Mouse (Mus musculus) myocyte (in vitro differentiated cells): ENCODE measurements around the gene Vmo1. TPM values are rescaled to one million over a fixed set of nuclear protein-coding genes. Genes with fewer than 3 reads are reported as not detected.

Experiments
- H3K27me3 ChIP-seq: one replicate; pipeline ENCODE4 v1.6.1; 2011; ENCODE audit not compliant: control insufficient read depth, insufficient read depth, insufficient read length
- H3K36me3 ChIP-seq: one replicate; pipeline ENCODE4 v1.6.1; 2011; ENCODE audit not compliant: control insufficient read depth, insufficient read depth
- H3K4me2 ChIP-seq: one replicate; pipeline ENCODE4 v1.6.1; 2011; ENCODE audit warnings: low read depth, control low read depth
- H3K4me3 ChIP-seq: one replicate; pipeline ENCODE4 v1.5.1; 2011; ENCODE audit warnings: mild to moderate bottlenecking, control low read depth, moderate library complexity
- H3K79me2 ChIP-seq: one replicate; pipeline ENCODE4 v1.6.1; 2011; ENCODE audit not compliant: control insufficient read depth, insufficient read depth
- H3ac ChIP-seq: one replicate; pipeline ENCODE4 v1.6.1; 2011; ENCODE audit not compliant: control insufficient read depth, insufficient read length
- CEBPB ChIP-seq: IDR thresholded peaks from 2 replicates; pipeline ENCODE4 v1.6.1; 2011; ENCODE audit warnings: mild to moderate bottlenecking, moderate library complexity; ENCODE audit not compliant: poor library complexity, insufficient read depth, severe bottlenecking
- E2F4 ChIP-seq: IDR thresholded peaks from one replicate; pipeline ENCODE4 v1.6.1; 2011; ENCODE audit warnings: mild to moderate bottlenecking, control low read depth, moderate library complexity; ENCODE audit not compliant: insufficient read depth
- MAX ChIP-seq: IDR thresholded peaks from one replicate; pipeline ENCODE4 v1.6.1; 2011; ENCODE audit warnings: low read depth, mild to moderate bottlenecking, control low read depth
- MYOD1 ChIP-seq, 3 experiments: IDR thresholded peaks; one replicate each; pipeline ENCODE4 v1.6.1; 2011; ENCODE audit warnings: control low read depth in 2 of 3, low read depth in 2 of 3, mild to moderate bottlenecking in 2 of 3, moderate library complexity in 1 of 3; ENCODE audit not compliant: insufficient read length in 2 of 3, control insufficient read depth in 1 of 3
- MYOG ChIP-seq, 3 experiments: IDR thresholded peaks; one replicate each; pipeline ENCODE4 v1.6.1; 2011; ENCODE audit warnings: control low read depth in 2 of 3, low read depth in 2 of 3, mild to moderate bottlenecking in 2 of 3; ENCODE audit not compliant: insufficient read length in 2 of 3, control insufficient read depth in 1 of 3, insufficient read depth in 1 of 3
- POLR2A ChIP-seq: IDR thresholded peaks from one replicate; pipeline ENCODE4 v1.6.1; 2011; ENCODE audit warnings: low read depth, mild to moderate bottlenecking, control low read depth, moderate library complexity; ENCODE audit not compliant: insufficient read length
- POLR2AphosphoS2 ChIP-seq: IDR thresholded peaks from one replicate; pipeline ENCODE4 v1.6.1; 2011; ENCODE audit warnings: low read depth, control low read depth; ENCODE audit not compliant: insufficient read length
- REST ChIP-seq: IDR thresholded peaks from one replicate; pipeline ENCODE4 v1.6.1; 2011; ENCODE audit warnings: mild to moderate bottlenecking, control low read depth, moderate library complexity; ENCODE audit not compliant: insufficient read depth, insufficient read length
- SRF ChIP-seq: IDR thresholded peaks from one replicate; pipeline ENCODE4 v1.6.1; 2011; ENCODE audit warnings: low read depth; ENCODE audit not compliant: control insufficient read depth, insufficient read length
- TCF12 ChIP-seq: IDR thresholded peaks from one replicate; pipeline ENCODE4 v1.6.1; 2011; ENCODE audit warnings: mild to moderate bottlenecking, control low read depth; ENCODE audit not compliant: poor library complexity, insufficient read depth, severe bottlenecking
- TCF3 ChIP-seq: IDR thresholded peaks from one replicate; pipeline ENCODE4 v1.6.1; 2011; ENCODE audit warnings: low read depth, control low read depth; ENCODE audit not compliant: insufficient read length
- USF1 ChIP-seq: IDR thresholded peaks from one replicate; pipeline ENCODE4 v1.6.1; 2011; ENCODE audit warnings: low read depth, mild to moderate bottlenecking, control low read depth, moderate library complexity
- polyA plus RNA-seq: library from polyadenylated mRNA; unstranded; fragments of >200 nt; fragmentation: generic; extraction: Trizol; gene quantifications from one replicate; pipeline ENCODE4 v1.2.1, GENCODE M21; 2012; ENCODE audit warnings: missing spikeins

Vmo1 gene
- polyA plus RNA-seq, 1 experiment, result not detected

DNA sequence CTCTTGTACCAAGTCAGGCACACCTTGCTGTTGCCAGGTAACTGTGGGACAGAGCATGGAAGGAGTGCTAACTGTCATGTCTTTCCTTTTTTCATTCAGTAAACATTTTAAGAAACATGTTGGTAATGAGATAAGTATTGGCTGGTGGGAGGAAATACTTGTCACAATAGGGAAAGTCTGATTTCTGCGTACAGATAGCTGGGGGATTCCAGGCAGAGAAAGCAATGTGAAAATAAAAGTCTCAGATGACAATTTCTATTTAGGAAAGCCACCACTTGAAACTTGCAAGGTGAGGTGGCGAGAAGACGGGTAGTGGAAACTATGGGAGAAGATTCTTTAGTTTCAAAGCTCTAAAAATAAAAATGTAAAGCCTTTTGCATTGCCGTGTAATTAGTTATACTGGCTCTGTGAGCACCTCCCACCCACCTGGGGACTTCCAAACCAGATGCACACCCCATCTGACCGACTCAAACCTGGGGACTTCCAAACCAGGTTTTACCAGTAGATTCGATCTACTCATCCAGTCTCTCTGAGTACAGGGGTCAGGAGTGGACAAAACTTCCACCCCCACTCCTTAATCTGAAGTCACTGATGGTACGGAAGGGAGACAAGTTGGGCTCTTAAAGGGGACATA is 1.6 kb downstream of the Vmo1 start:
- peaks cover 18% of the 10 kb centered on the region for H3K27me3 ChIP-seq
- H3K4me2 ChIP-seq, result no peak overlapping the region
- no peak for TF ChIP-seq MYOG (IDR thresholded peaks at IDR 0.05; ENCODE audit: control insufficient read depth in 1 of 3, insufficient read depth in 1 of 3, insufficient read length in 2 of 3, low read depth in 2 of 3)
- H3K79me2 ChIP-seq, result no peaks in the 10 kb centered on the region
- no peak overlapping the region for H3K4me3 ChIP-seq
- H3ac ChIP-seq, result no peak overlapping the region
- no peaks in the 10 kb centered on the region for H3K36me3 ChIP-seq

DNA sequence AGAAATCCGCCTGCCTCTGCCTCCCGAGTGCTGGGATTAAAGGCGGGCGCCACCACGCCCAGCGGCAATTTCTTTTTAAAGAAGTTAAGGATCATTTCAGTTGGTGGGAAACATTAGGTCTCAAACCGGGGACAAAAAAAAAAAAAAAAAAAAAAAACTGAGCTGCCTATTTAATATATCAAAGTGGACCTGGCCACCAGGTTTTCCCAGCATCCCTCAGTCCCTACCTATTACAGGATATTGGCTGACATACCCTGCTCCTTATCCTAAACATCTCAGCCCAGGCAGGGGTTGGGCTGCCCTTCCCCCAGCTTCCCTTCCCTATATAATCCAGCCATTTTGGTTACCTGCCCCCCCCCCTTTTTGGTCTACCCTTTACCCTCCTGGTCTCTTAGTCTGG is 2.6 kb downstream of the Vmo1 start:
- H3ac ChIP-seq, result no peak overlapping the region
- no peak overlapping the region for H3K4me2 ChIP-seq
- H3K36me3 ChIP-seq, result no peaks in the 10 kb centered on the region
- peaks cover 18% of the 10 kb centered on the region for H3K27me3 ChIP-seq
- H3K79me2 ChIP-seq, result no peaks in the 10 kb centered on the region
- TF ChIP-seq CEBPB, result no peak
- no peak for TF ChIP-seq TCF3
- no peak overlapping the region for H3K4me3 ChIP-seq

DNA sequence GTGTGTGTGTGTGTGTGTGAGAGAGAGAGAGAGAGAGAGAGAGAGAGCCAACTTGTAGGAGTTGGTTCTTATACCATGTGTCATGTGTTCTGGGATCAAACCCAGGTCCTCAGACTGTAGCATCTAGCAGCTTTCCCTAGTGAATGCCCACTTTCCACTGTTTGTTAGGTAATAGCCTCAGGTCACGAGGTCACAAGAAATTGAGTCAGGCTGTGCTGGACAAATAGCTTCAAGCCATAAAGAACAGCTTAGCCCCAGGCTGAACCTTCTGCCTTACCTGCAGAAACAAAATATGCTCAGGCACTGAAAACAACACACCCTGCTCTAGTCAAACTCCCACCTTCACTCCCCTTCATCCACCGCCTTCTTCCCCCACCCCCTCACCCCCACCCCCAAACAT is 3.2 kb downstream of the Vmo1 start:
- no peak overlapping the region for H3K4me3 ChIP-seq
- no peak for TF ChIP-seq MYOD1 (IDR thresholded peaks at IDR 0.05; ENCODE audit: control insufficient read depth in 1 of 3, insufficient read length in 2 of 3, low read depth in 2 of 3)
- no peak for TF ChIP-seq USF1
- no peak for TF ChIP-seq REST
- no peak overlapping the region for H3K4me2 ChIP-seq
- no peaks in the 10 kb centered on the region for H3K79me2 ChIP-seq
- no peaks in the 10 kb centered on the region for H3K36me3 ChIP-seq
- no peak overlapping the region for H3ac ChIP-seq
- peaks cover 18% of the 10 kb centered on the region for H3K27me3 ChIP-seq

DNA sequence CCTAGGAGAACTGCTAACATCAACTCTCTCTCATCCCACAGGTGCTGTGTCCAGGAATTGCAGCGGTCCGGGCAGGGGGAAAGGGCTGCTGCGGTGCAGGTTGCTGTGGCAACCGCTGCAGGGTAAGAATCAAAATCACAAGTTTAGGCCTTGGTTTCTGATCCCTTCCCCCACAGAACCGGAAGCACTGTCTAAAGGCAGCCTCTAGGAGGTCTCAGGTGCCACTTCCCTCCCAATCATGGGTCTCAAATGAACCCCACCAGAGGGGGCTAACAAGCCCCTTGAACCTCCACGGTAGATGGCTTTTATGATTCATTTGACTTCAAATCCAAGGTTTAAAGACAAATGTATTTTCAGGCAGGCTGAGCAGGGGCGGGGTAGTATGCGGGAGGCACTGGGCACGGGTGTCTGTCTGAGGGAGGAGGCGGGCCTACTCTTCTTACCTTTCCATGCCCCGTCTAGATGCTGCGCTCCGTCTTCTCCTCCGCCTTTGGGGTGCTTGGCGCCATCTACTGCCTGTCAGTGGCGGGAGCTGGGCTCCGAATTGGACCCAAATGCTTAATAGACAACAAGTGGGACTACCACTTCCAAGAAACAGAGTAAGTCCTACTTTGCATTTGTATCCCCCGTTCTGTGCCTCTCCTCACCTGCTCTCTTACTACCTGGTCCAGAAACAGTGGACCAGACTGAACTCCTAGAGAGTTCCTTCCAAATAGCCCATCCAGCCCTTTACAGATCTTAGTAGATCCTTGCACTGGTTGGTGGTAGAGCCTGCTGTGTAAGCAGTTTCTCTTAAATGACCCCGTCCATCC is 4.5 kb downstream of the Vmo1 start:
- no peak overlapping the region for H3K4me2 ChIP-seq
- no peaks in the 10 kb centered on the region for H3K36me3 ChIP-seq
- H3K79me2 ChIP-seq, result no peaks in the 10 kb centered on the region
- no peak overlapping the region for H3ac ChIP-seq
- peaks cover 20% of the 10 kb centered on the region for H3K27me3 ChIP-seq
- no peak overlapping the region for H3K4me3 ChIP-seq
- TF ChIP-seq REST, result no peak
- TF ChIP-seq MYOG (IDR thresholded peaks at IDR 0.05; ENCODE audit: control insufficient read depth in 1 of 3, insufficient read depth in 1 of 3, insufficient read length in 2 of 3, low read depth in 2 of 3), result no peak
- TF ChIP-seq SRF, result no peak
- no peak for TF ChIP-seq E2F4
- no peak for TF ChIP-seq TCF12
- no peak for TF ChIP-seq MYOD1 (IDR thresholded peaks at IDR 0.05; ENCODE audit: control insufficient read depth in 1 of 3, insufficient read length in 2 of 3, low read depth in 2 of 3)
- no peak for TF ChIP-seq POLR2A
- TF ChIP-seq TCF3, result no peak
- TF ChIP-seq MAX, result no peak
- TF ChIP-seq CEBPB, result no peak
- TF ChIP-seq USF1, result no peak
- TF ChIP-seq POLR2AphosphoS2, result no peak

DNA sequence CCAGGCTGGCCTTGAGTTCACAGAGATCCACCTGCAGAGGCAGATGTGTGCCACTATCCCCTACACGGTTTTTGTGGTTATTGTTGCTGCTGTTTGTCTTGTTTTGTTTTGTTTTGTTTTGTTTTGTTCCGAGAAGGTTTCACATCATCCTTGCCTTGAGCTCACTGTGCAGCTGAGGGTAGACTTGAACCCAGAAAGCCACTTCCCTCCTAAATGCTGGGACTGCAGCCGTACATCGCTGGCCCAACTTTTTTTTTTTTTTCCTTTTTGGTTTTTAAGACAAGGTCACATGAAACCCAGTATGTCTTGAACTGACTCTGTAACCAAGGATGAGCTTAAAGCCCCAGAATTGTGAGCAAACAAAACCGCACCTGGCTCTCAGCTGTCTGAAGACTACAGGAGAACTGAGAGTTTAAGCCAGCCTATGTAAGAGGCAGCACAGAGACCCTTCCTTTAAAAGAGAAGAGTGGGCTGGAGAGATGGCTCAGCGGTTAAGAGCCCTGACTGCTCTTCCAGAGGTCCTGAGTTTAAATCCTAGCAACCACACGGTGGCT is 7.4 kb downstream of the Vmo1 start:
- Histone ChIP-seq H3ac (no peak overlapping the region), H3K27me3 (peaks cover 32% of the 10 kb centered on the region), H3K36me3 (no peaks in the 10 kb centered on the region), H3K4me2 (no peak overlapping the region), H3K4me3 (no peak overlapping the region), H3K79me2 (no peaks in the 10 kb centered on the region)
- TF ChIP-seq MAX, result no peak
- no peak for TF ChIP-seq REST
- TF ChIP-seq USF1, result no peak
- no peak for TF ChIP-seq CEBPB
- no peak for TF ChIP-seq TCF3
- no peak for TF ChIP-seq E2F4
- TF ChIP-seq POLR2AphosphoS2, result no peak
- TF ChIP-seq SRF, result no peak
- TF ChIP-seq POLR2A, result no peak
- TF ChIP-seq TCF12, result no peak
- TF ChIP-seq MYOD1 (IDR thresholded peaks at IDR 0.05; ENCODE audit: control insufficient read depth in 1 of 3, insufficient read length in 2 of 3, low read depth in 2 of 3), result no peak
- no peak for TF ChIP-seq MYOG (IDR thresholded peaks at IDR 0.05; ENCODE audit: control insufficient read depth in 1 of 3, insufficient read depth in 1 of 3, insufficient read length in 2 of 3, low read depth in 2 of 3)

DNA sequence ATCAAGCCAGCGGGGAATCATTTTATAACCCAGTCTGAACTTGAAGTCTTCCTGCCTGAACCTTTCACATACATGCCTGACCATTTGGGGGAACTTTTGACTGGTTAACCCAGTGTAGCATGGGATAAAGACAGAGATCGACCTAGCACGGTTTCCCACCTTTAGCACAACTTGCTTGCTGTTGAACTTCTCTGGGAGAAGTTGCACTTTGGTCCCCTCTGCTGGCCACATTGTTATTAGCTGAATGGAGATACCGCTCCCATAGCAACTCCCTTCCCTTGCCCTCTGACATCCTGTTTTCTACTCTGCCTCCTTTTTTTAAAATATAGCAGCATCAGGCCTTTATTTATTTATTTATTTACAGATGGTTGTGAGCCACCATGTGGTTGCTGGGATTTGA is 8.0 kb downstream of the Vmo1 start:
- Histone ChIP-seq H3K27me3 (peaks cover 34% of the 10 kb centered on the region), H3K4me2 (peak overlapping the region; percentile 68), H3K36me3 (no peaks in the 10 kb centered on the region), H3K79me2 (no peaks in the 10 kb centered on the region), H3K4me3 (no peak overlapping the region), H3ac (no peak overlapping the region)
- TF ChIP-seq MYOG (IDR thresholded peaks at IDR 0.05; ENCODE audit: control insufficient read depth in 1 of 3, insufficient read depth in 1 of 3, insufficient read length in 2 of 3, low read depth in 2 of 3) (no peak), POLR2AphosphoS2 (no peak), TCF12 (no peak), E2F4 (no peak), POLR2A (no peak), TCF3 (no peak), MYOD1 (IDR thresholded peaks at IDR 0.05; ENCODE audit: control insufficient read depth in 1 of 3, insufficient read length in 2 of 3, low read depth in 2 of 3) (no peak), CEBPB (no peak), SRF (no peak), USF1 (no peak), MAX (no peak), REST (no peak)
